Mouse (Mus musculus) gastrocnemius, postnatal 36 days (tissue): ENCODE measurements at regions not wholly inside any gene's neighbourhood (a gene's known extent, or its start where the extent isn't known, plus 50 kb on each side); places are given as distances from the start of the nearest gene placed in this dataset.

Experiments
- DNase-seq, 2 experiments: peaks; one replicate each; pipeline ENCODE4 v3.0.0; 2022
- intact Hi-C: fragments of 180-260 bp; cut with DNase I; formaldehyde crosslinking; loops from one replicate; pipeline ENCODE4 v1.15.1; 2025

DNA sequence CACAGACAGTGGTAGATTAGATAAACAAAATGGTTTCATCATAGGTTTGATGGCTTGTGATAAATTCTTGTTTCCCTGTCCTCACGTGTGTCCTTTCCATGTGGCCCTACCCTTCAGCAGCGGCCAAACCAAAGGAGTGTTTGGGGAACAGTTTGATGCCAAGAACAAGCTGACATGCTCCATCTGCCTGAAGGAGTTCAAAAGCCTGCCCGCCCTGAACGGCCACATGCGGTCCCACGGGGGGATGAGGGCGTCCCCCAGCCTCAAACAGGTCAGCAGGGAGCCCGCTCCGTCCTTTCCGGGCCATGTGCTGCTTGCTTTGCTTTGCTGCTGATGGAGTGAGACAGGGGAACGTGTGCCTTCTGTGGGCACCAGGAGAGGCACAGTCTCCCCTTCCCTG is 51.0 kb upstream of the Mrps10 start:
- intact Hi-C loops: no loop called here
- DNase-seq: no peak

- intact Hi-C loops: no loop called here
- no peak for DNase-seq
These were observed 55.5 kb upstream of the Mrps10 start for GRCm38 (mm10) chr17:47313162-47313561.

GRCm38 (mm10) chr17:47311272-47311671 is 57.4 kb upstream of the Mrps10 start:
- intact Hi-C loops: no loop called here

GRCm38 (mm10) chr17:47306027-47306761 is 62.5 kb upstream of the Mrps10 start:
- no peak for DNase-seq
- intact Hi-C loops: no loop called here

More at GRCm38 (mm10) chr17:47311272-47311671, 57.4 kb upstream of the Mrps10 start:
- DNase-seq: no peak

DNA sequence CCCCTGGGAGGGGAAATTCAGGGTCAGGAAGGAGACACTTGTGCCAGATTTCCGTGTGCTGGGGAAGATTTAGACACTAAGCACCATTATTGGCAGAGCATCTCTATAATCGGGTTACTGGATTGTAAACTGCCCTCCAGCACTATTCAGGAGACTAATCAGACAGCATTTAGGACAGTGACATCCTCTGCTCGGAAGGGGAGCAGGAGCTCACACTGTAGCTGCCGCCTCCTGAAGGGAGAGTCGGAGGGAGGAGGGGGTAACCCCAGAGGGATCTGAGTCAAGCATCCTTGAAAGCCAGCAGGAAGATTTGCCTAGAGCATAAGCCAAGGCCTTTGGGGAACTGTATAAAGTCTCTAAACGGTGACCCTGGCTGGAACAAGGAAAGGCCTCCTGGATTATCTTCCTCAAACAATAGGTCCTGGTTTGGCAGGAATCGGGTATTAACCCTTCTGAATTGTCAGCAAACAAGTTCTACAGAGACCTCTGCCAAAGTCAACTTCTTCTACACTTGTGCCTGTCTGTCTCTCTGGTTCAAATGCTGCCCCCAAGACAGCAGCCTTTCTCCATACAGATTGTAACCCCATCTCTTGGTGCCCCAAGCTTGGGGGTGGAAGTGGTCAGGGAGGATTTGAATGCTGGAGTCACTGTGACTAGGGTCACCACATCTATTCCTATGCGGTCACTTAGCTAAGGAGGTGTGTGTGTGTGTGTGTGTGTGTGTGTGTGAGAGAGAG is 64.1 kb upstream of the Mrps10 start:
- intact Hi-C loops: no loop called here
- DNase-seq: no peak

DNA sequence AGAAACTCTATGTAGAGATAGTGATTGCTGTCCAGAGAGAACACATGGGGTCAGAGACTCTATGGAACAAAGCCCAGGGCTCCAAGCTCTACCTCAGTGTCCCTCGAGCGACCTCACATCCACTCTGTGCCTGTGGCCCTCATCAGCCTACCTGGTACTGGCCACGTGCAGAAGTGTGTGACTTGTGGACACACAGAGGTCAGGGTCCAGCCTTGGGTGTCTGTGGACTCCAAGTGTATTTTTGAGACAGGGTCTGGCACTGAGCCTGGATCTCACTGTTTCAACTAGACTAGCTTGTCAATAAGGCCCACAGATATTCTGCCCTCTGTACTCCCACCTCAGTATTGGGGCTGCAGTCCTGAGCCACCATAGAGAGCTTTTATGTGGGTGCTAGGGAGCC is 65.1 kb upstream of the Mrps10 start:
- DNase-seq: no peak
- intact Hi-C loops: no loop called here

DNA sequence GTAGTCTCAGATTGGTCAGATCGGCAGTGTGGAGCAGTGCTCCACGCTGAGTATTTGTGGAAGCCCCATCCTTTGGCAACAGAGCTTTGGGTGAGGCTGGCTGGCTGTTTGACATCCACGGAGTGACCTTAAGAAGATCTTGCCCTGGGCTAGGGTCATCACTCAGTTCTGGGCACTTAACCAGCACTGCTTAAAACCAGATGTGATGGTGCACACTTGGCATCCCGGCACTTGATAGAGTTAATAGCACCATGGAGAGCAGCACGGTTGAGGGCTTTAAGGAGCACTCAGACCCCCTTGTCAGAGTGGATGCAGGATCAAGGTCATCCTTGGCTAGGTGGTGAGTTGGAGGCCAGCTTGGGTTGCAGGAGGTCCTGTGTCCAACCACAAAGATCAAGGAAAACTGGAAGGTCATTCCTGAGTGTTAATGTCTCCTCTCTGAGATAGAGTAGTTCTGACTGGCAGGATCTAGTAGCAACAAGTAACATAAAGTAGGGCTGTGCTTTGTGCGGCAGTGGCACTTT is 70.2 kb upstream of the Mrps10 start:
- intact Hi-C loops: no loop called here
- DNase-seq: no peak

DNA sequence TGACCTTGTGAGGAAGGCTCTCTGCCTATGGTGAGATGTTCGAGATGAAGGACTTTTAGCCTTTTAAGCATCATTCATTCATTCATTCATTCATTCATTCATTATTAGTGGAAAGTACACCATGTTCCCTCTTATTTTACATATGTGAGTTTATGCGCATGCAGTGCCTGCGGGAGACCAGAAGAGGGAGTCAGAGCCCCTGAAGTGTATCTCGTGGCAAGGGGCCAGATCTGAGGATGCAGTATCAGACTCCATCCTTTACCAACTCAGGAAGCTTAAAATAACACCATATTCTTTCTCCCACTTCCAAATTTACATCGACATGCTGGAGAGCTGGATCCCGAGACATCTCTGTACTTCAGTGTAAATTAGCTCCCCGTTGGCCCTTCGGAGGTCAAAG is 70.7 kb upstream of the Mrps10 start:
- DNase-seq: no peak
- intact Hi-C loops: no loop called here

- no peak for DNase-seq
- intact Hi-C loops: no loop called here
These were observed 71.8 kb upstream of the Mrps10 start for GRCm38 (mm10) chr17:47296709-47297450.

DNA sequence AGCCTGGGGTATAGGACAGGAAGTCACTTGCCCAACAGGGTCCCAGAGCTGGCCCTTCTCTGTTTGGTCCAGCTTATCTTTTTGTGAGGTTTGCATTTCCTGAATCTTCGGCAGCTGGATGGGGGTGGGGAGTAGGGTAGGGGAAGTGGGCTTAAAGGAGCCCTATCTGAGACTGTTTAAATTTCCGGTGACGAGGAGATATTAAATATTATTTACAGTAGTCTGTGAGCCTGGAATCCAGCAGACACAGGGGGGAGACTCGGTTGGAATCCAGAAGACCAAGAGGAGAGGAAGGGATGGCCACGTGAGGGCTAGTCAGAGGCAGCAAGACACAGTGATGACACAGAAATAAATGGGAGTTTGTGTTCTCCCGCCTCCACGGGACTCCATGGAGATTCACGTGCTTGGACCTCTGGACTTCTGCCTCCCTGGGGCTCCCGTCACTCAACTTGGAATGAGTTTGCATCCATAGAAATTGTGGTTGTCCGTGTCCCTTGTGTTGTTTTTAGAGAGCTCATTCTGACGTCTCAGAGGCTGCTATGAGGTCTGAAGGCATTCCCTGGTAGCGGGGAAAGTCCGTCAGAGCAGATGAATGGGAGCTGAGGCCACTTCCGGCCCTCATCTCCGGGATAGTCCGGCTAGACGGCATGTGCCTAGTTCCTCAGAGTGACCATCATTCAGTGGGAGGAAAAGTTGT is 73.2 kb upstream of the Mrps10 start:
- intact Hi-C loops: no loop called here
- no peak for DNase-seq

DNA sequence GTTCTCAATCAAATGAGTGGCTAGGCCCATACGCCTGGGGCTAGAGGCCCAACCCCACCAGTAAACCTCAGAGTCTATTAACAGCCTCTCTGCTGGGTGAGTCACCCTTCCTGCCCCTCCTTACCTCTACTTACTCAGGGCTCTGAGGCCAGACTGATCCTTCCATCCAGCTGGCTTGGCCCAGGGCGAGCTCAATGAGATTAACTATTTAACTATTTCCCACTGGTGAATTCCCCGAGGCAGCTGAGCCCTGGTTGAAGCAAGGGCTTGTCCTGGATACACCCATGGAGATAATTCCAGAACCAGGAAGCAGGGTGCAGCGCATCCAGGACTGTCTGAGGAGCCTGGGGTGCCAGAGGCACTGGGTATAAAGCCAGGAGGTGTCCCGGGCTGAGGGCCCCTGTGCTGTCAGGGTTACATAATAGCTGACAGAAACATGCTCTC is 74.6 kb upstream of the Mrps10 start:
- intact Hi-C loops: no loop called here
- DNase-seq: peak; percentile 54 to 57

GRCm38 (mm10) chr17:47293178-47293577 is 75.5 kb upstream of the Mrps10 start:
- intact Hi-C loops: no loop called here
- no peak for DNase-seq

DNA sequence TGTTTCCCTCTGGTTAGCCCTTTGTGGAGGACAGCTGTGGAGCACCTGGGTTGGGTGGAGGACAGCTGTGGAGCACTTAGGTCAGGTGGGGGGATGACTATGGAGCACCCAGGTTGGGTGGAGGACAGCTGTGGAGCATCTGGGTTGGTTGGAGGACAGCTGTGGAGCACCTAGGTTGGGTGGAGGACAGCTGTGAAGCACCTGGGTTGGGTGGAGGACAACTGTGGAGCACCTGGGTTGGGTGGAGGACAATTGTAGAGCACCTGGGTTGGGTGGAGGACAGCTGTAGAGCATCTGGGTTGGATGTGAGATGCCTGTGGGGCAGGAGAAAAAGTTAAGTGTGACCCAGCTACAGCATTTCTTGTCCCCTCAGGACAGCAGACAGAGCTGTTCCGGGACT is 77.1 kb upstream of the Mrps10 start:
- intact Hi-C loops: no loop called here

DNA sequence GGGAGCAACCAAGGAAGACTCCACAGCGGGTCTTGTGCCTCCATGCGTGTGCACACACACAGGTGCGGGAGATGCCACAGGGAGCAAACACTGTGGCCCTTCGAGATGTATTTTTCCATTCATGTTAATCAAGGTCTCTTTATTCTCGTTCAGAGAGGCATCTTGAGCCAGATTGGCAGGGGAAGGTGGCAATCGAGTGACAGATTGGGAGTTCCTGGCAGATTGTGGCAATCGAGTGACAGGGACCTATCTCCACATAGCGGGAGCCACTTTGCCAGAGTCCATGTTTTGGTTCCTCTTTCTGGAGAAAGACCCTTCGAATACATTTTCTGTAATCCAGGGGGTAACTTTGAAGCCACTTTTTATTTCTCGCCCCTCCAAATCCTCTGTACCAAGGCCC is 83.1 kb upstream of the Mrps10 start:
- intact Hi-C loops: no loop called here

More for the DNA sequence above, 77.1 kb upstream of the Mrps10 start:
- DNase-seq: no peak

GRCm38 (mm10) chr17:47284236-47284635 is 84.5 kb upstream of the Mrps10 start:
- no peak for DNase-seq

More for the DNA sequence above, 83.1 kb upstream of the Mrps10 start:
- no peak for DNase-seq

GRCm38 (mm10) chr17:47283158-47283557 is 85.5 kb upstream of the Mrps10 start:
- intact Hi-C loops: no loop called here
- no peak for DNase-seq

More at GRCm38 (mm10) chr17:47284236-47284635, 84.5 kb upstream of the Mrps10 start:
- intact Hi-C loops: no loop called here

DNA sequence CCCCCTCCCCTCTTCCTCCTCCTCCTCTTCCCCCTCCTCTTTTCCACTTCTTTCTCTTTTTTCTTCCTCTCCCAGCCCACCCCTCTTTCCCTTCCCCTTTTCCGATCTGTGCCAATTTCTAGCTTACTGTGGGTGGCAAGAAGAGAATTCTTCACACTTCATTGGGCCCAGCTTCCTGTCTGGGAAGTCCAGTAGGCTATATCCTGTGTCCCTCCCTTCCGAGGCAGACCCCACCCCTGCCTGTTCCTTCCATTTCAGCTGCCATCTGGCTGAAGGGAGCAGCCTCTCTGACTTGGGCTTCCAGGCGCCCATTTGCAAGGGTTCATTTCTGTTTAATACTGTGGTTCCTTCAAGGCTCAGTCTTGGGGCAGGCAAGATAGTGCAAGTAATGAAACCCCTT is 86.2 kb upstream of the Mrps10 start:
- intact Hi-C loops: no loop called here
- DNase-seq: no peak

DNA sequence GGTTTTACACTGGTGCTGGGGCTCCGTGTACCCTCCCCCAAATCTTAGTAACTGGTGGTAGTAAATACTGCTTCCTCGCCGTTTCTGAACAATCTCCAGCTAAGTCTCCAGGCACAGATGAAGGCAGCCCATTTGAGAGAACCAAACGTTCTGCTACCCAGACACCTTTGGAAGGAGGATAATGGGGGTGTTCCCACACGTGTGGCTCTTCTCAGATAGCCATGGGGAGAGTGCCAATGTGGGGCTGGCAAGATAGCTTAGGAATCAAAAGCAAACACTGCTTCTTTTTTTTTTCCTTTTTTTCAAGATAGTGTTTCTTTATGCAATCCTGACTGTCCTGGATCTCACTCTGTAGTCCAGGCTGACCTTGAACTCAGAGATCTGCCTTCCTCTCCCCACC is 90.8 kb upstream of the Mrps10 start:
- DNase-seq: no peak
- intact Hi-C loops: no loop called here

DNA sequence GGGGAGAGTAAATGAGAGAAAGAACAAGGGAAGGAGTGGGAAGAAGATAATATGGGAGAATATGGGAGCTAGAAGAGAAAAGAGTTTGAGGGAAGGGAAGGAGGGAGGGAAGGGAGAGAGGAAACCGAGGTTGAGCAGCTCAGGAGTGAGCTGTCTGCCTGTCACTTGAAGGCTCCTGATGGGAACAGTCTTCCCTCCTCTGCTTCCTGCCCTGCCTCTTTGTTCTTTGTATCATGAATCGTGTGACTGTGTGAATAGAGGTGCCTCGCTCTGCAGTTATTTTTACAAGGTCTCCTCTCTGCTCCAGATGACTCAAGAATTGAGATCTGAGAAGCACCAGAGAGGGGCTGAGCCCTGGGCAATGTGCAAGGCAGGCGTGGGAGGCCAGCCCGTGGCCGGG is 92.0 kb upstream of the Mrps10 start:
- no peak for DNase-seq
- intact Hi-C loops: no loop called here

DNA sequence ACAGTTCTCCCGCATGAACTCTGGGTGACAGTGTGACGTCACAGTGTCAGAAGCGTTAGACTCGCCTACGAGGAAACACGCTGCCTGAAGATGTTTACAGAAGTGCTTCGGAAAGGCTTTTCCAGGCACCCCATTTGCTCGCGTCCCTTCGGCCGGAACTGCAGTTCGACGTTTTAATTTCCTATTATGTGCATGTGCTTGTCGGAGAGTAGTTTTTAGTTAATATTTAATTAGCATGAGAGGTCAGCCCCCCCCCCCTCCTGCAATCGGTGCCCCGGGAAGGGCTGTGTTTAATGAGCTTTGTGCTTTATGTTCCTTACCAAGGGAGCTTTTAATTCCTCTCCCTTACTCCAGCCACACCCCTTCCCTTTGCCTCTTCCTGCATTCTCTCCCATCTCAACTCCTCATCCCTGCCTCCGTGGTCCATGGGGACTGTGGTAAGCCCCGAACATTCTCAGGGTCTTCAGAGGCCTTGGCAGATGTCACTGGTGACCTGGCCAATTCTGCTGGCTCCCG is 92.8 kb upstream of the Mrps10 start:
- DNase-seq: no peak
- intact Hi-C loops: no loop called here
